Mouse (Mus musculus) erythroid progenitor cell, adult 5-6 weeks (primary cell): ENCODE data around the gene Rfx7. TPM values are rescaled to one million over a fixed set of nuclear protein-coding genes. Genes with fewer than 3 reads are reported as not detected.
"Not testable (repeated sequence)": the region's sequence is repeated elsewhere in the genome, so short reads cannot be mapped to it uniquely, and the experiment has no call there.

ENCODE experiments used
- ATAC-seq: replicated peaks from 2 replicates; pipeline ENCODE4 v1.8.0; 2016; ENCODE audit warnings: moderate number of reproducible peaks, mild to moderate bottlenecking, moderate TSS enrichment, inconsistent platforms; ENCODE audit not compliant: poor library complexity, low FRiP score, severe bottlenecking
- total RNA-seq, 2 experiments: library from RNA; stranded (forward) in 1 of 2; stranded (reverse) in 1 of 2; fragments of 150-400 nt in 1 of 2; fragments of 186-747, 209-891 nt in 1 of 2; gene quantifications; 2 replicates each; pipeline versions ENCODE4 v1.2.3 to v1.2.4; 2015 to 2017; ENCODE audit warnings: low replicate concordance in 2 of 2

Gene Rfx7
- total RNA-seq, 2 experiments from 2014 or later = 4.5 to 13.8 TPM

- no peak for ATAC-seq
These were observed 129.5 kb downstream of the Rfx7 start for GRCm38 (mm10) chr9:72661561-72661894.

GRCm38 (mm10) chr9:72661895-72662661 lies 130.0 kb downstream of the Rfx7 start, which contains the start of gene Nedd4:
Gene Nedd4, plus strand, starts transcription at chr9:72662346.
- ATAC-seq = peak; percentile 80

GRCm38 (mm10) chr9:72662691-72663533 lies 130.9 kb downstream of the Rfx7 start:
- peak; percentile 64 for ATAC-seq

GRCm38 (mm10) chr9:72663534-72663918 lies 131.5 kb downstream of the Rfx7 start:
- no peak for ATAC-seq

GRCm38 (mm10) chr9:72664409-72665351 lies 132.6 kb downstream of the Rfx7 start:
- no peak for ATAC-seq

GRCm38 (mm10) chr9:72665517-72665916 lies 133.5 kb downstream of the Rfx7 start:
- ATAC-seq = no peak

- not testable (repeated sequence) for ATAC-seq
These were observed 134.4 kb downstream of the Rfx7 start for GRCm38 (mm10) chr9:72666352-72667021.

GRCm38 (mm10) chr9:72667126-72667525 lies 135.1 kb downstream of the Rfx7 start:
- ATAC-seq = no peak

GRCm38 (mm10) chr9:72669383-72669782 lies 137.3 kb downstream of the Rfx7 start:
- no peak for ATAC-seq

- ATAC-seq = peak; percentile 67; the same call in 1 of the 2 replicates
These were observed 140.3 kb downstream of the Rfx7 start for GRCm38 (mm10) chr9:72672361-72672760.

Other genes with a start within 250 kb of the Rfx7 start
- 177 and 188 TPM in 2 replicates for gene Mns1, start 94.2 kb upstream of the Rfx7 start, total RNA-seq (2015; ENCODE audit: low replicate concordance)
- gene Mns1, start 94.2 kb upstream of the Rfx7 start, total RNA-seq (2017; ENCODE audit: low replicate concordance) = 146 and 157 TPM in 2 replicates
- 25.9 and 51.1 TPM in 2 replicates for gene Tex9, start 40.0 kb upstream of the Rfx7 start, total RNA-seq (2015; ENCODE audit: low replicate concordance)
- 58.1 and 61.0 TPM in 2 replicates for gene Tex9, start 40.0 kb upstream of the Rfx7 start, total RNA-seq (2017; ENCODE audit: low replicate concordance)
- 47.8 and 53.0 TPM in 2 replicates for gene Nedd4, start 130.1 kb downstream of the Rfx7 start, total RNA-seq (2015; ENCODE audit: low replicate concordance)
- 52.5 and 67.9 TPM in 2 replicates for gene Nedd4, start 130.1 kb downstream of the Rfx7 start, total RNA-seq (2017; ENCODE audit: low replicate concordance)